Mouse (Mus musculus) regulatory T cell (primary cell): ENCODE results near the gene Lima1.
"Not testable (repeated sequence)": the region's sequence is repeated elsewhere in the genome, so short reads cannot be mapped to it uniquely, and the experiment has no call there.

Source experiments
- in situ Hi-C: fragments of 300-600 bp; cut with MboI, MseI; formaldehyde crosslinking; loops from one replicate; pipeline ENCODE4 v1.15.1; 2025; ENCODE audit warnings: high pct_unique_total_duplicates

The Lima1 gene

DNA sequence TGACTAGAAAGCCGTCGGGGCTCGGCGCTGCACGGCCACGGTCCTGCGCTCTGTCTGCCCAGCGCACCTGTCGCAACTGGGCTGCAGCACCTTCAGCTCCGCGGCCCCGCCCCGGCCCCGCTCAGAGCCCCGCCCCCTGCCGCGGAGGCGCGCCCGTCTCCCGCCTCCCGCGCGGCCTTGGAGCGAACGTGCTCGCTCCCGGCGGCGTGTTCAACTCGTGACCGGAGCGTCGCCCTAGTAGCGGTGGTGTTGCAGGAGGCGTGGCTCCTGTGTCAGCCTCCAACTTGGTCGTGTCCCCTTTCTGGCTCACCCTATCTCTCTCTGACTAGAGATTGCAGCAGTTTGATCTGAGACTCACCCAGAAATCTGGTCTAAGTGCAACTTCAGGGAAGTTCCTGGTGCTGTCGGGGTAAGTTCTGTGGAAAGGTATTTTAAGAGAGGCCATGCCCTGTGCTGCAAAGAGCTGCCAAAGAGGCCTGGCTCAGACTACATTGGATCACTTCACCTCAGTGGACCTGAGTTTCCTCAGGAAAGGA is at the start of gene Lima1:
Gene Lima1, minus strand, starts transcription at position 123 of the 536 bp plus-strand sequence.
- in situ Hi-C loops = no loop called here

- in situ Hi-C loops = no loop called here
These were observed 44.4 kb upstream of the Lima1 start for GRCm38 (mm10) chr15:99919601-99920158.

DNA sequence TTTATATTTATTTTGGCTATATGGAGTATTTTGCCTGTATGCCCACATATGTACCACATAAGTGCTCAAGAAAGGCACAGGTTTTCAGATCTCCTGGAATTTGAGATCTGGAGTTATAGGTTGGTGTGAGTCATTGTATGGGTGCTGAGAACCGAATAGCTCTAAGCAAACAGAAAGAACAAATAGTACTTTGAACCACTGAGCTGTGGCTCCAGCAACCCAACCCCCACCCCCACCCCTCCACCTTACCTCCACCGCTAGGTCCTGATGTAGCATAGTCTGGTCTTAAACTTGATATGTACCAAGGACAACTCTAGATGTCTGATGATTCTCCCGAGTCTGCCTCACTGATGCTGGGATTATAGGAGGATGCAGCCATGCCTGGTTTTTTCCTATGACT is 42.0 kb upstream of the Lima1 start:
- in situ Hi-C loops = no loop called here

- in situ Hi-C loops = no loop called here
These were observed 39.4 kb upstream of the Lima1 start for GRCm38 (mm10) chr15:99914613-99915012.

- in situ Hi-C loops = no loop called here
These were observed 36.5 kb upstream of the Lima1 start for GRCm38 (mm10) chr15:99911785-99912184.

- in situ Hi-C loops = loop anchor here (10.0 kb wide), 1 partner anchor 185 kb away; the partner anchor contains the start of gene Cox14
These were observed 34.2 kb upstream of the Lima1 start for GRCm38 (mm10) chr15:99909339-99909996.

DNA sequence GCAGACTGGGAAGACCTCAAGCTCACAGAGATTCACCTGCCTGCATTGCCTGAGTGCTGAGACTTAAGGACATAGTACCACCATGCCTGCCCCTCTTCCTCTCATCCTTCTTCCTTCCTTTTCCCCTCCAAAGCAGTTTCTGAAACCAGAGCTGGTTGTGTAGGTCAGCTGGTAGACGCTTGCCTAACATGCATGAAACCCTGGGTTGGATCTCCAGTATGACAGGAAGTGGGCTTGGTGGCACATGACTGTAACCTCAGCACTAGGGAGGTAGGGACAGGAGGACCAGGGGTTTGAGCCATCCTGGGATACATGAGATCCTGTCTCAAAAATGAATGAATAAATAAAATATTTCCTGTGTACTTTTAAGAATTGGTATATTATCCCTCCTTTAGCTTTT is 32.3 kb upstream of the Lima1 start:
- in situ Hi-C loops = loop anchor here (10.0 kb wide), 1 partner anchor 183 kb away; the partner anchor contains the start of gene Cox14

DNA sequence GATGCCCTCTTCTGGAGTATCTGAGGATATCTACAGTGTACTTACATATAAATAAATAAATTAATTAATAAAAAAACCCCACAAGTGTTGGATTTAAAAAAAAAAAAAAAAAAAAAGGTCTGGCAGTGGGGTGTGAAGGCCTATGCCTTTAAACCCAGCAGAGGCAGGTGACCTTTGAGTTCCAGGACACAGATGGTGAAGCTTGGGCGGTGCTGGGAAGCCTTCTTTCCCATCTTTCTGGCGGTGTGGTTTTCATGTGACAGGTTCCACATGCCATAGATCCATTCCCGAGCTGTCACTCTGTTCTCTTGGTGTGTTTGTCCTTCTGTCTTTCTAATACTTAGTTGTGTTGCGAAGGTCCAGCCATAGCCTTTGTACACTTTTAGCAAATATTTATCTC is 31.8 kb upstream of the Lima1 start:
- in situ Hi-C loops = loop anchor here (10.0 kb wide), 1 partner anchor 182 kb away; the partner anchor contains the start of gene Cox14

DNA sequence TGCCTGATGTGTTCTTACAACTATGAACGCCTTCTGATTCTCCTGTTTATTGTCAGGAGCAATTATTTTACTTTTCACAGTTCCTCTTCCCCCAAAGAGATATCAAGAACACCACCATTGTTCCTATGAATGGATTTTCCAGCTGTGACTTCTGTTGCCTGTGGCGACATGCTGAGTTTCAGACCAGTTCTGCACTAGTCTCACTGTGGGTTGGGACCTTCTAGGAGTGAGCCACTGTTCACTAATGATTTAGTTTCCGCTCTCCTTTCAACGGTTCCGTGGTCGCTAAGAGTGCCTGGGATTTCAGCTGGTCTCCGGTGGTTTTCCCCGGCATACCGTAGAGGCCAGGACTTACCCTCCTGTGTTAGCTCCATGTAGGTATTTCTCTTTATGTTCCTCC is 29.6 kb upstream of the Lima1 start:
- in situ Hi-C loops = loop anchor here (5.0 to 10.0 kb wide), 2 partner anchors 108 to 180 kb away; partner anchors contain the start of gene Cox14

DNA sequence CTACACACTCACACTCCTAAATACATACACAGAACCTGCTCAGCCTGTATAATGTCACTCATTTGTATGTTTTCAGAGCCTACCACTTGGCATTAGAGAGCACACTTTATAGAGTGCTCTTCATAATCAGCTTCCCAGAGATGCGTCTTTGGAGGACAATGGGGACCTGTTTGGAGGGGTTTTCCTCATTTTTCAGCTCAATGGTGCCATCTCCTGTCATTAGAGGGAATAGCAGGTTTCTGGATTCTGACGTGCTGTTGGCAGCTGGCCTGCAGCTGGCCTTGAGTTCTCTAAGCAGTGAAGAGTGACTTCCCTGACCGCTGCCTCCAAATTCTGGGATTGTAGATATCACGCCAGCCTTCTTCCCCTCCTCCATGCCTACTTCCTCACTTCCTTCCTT is 29.1 kb upstream of the Lima1 start:
- in situ Hi-C loops = loop anchor here (5.0 to 10.0 kb wide), 2 partner anchors 107 to 180 kb away; partner anchors contain the start of gene Cox14

DNA sequence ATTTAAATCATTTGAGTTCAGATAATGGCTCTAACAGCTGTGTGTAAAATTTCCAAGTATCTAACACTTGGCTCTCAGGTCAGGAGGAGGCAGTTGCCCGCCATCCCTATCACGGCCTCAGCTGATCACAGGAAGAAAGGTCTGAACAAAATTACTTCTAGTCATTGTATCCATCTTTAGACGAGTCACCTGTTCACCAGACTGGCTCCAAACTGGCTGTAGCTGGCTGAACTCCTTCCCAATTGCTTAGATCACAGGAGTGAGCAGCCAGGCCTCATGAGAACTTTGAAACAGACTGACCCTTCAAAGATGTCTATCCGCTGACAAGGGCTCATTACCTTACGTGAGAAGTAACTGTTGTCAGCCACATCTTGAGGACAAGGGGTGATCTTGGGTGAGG is 28.0 kb upstream of the Lima1 start:
- in situ Hi-C loops = loop anchor here (5.0 to 10.0 kb wide), 2 partner anchors 106 to 178 kb away; partner anchors contain the start of gene Cox14

DNA sequence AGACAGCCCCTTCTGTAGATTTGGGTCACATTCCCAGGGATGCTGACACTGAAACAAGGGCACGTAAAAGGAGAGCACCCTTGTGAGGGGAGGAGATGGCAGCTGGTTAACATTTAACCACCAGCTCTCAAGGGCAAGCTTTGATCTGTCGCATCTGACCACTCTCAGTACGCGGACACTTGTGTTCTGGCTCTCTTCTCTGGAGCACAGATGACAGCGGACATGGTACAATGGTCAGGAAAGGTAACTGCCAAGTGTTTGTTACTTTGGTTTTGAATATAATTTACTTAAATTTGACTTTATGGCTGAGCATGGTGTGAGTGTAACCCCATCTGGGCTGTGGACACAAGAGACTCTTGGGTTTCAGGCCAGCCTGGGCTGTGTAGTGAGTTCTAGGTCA is 27.5 kb upstream of the Lima1 start:
- in situ Hi-C loops = loop anchor here (5.0 to 10.0 kb wide), 2 partner anchors 105 to 178 kb away; partner anchors contain the start of gene Cox14

DNA sequence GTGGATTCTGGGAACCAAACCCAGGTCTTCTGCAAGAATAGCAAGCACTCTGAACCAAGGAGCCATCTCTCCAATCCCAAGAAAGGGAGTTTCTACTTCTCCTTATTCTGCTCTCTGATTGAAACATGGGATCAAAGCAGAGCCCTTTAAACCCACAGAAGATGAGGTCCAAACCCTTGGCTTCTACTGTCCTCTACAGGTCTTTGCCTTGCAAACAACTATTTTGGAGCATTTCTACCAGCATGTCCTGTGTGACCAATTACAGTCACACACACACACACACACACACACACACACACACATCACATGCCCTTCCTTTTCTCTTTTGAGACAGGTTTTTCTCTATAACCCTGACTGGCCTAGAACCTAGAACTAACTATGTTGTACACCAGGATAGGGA is 21.4 kb upstream of the Lima1 start:
- in situ Hi-C loops = loop anchor here (10.0 kb wide), 1 partner anchor 58 kb away; no protein-coding TSS in a partner anchor

DNA sequence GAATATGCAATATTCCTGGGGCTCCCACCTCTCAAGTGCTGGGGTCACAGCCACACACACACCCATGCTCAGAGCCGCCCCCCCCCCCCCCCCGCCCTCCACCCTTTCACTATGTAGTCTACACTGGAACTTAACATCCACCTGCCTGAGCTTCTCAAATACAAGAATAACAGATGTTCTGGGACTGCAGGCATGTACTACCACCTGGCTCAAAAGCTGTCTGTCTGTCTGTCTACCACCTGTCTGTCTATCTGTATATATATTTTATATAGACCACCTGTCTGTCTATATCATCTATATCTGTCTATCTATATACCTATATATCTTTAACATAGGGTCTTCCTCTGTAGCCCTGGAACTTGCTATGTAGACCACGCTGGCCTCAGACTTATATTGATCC is 16.1 kb upstream of the Lima1 start:
- in situ Hi-C loops = loop anchor here (10.0 kb wide), 1 partner anchor 63 kb away; no protein-coding TSS in a partner anchor

DNA sequence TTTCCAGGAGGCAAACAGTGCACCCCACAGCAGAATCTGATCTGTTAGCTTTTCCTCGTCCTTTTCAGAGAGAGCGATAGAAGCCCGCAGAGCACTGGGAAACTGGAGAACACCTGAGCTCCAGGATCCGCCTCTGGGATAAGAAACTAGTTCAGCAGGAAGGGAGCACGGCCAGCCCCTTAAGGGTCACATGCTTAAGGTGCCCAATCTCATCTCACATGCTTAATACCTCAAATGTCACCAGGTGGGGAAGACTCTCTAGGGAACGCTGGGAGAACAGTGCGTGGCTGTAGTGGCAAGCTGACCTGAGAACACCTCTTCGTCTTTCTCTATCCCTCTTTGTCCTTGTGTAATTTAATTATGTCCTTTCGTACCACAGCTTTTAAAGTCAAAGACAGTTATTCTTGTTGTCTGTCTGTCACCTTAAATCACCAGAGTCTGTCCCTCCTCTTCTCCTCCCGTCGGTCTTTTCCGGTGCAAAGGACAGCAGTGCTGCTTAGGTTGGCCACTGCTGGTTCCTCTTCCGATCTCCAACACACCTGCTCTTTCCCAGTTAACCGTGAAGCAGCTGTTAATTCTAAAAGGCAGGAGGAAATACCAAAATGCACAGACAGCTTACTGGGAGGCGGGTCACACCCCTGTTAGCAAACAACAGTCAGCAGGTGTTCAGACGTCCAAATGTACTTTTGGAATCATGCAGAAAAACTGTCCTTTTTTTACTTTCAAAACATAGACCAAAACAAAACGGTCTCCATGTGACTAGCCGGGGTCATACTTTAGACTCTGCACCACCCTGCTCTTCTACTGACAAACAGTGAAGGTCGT is 15.4 kb upstream of the Lima1 start:
- in situ Hi-C loops = loop anchor here (10.0 kb wide), 1 partner anchor 64 kb away; no protein-coding TSS in a partner anchor

- in situ Hi-C loops = no loop called here
These were observed 14.1 kb upstream of the Lima1 start for GRCm38 (mm10) chr15:99889275-99889874.

- in situ Hi-C loops = not testable (repeated sequence)
These were observed 11.9 kb upstream of the Lima1 start for GRCm38 (mm10) chr15:99887130-99887529.

- in situ Hi-C loops = no loop called here
These were observed 8.8 kb upstream of the Lima1 start for GRCm38 (mm10) chr15:99884038-99884437.

- in situ Hi-C loops = no loop called here
These were observed 3.3 kb upstream of the Lima1 start for GRCm38 (mm10) chr15:99878541-99878940.

DNA sequence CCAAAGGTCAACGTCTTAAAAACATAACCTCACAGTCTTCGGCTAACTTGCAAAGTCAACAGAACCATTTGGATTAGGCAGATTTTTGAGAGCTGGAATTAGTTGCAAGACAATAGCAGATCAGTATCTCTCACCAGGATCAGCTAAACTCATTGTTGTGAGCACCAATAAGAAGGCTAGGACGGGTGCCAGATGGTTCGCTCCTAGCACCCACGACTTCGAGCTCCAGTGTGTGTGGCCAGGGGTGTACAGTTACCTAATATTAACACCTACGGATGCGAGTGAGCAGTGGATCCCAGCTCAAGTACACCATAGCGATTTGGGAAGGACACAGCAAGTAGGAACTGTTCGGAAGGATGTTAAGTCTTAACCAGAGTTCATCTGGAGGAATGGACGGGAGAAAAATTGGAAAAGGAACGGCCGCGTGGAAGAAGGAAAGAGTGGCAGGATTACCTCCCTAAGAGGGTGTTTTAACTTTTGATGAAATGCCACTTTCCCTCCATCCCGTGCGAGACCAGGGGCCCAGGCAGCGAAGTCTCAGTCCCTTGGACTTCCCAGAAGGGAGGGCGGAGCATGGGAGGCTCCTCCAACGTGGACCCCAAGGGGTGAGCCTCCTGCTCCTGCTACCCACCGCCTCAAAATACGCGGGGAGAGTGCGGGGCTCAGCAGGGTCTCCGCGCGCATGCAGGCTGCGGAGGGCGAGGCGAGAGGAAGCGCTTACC is 483 bp downstream of the Lima1 start:
- in situ Hi-C loops = no loop called here

- in situ Hi-C loops = no loop called here
These were observed 2.7 kb downstream of the Lima1 start for GRCm38 (mm10) chr15:99872543-99872942.
